Mouse (Mus musculus) G1E (cell line): ENCODE data around the gene Stag3.

Source experiments
- CTCF ChIP-seq: IDR thresholded peaks from 2 replicates; pipeline ENCODE4 v1.5.1; 2012; ENCODE audit warnings: low read depth, low read length, inconsistent platforms, mixed read lengths
- GATA1 ChIP-seq: IDR thresholded peaks from 2 replicates; pipeline ENCODE4 v1.6.1; 2012; ENCODE audit warnings: borderline replicate concordance, low read length, inconsistent platforms, mixed read lengths

DNA sequence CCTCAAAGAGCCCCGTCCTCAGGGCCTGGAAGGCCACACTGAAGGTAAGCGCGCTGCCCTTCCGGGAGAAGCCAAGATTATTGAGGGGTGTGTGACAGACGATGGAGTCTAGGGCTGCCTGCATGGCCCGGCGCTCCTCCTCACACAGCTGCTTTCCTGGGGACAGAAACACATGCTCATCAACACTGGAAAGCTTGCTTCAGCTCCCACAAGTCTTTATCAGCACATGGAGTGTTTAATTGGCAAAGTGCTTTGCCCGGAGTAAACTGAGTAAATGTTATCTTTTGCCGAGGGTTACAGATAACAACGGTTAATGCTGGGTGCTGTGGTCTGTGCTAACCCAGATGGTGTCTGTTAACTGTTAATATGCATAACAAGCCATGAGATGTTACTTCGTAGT is 19.2 kb upstream of the Stag3 start:
- no peak for TF ChIP-seq CTCF
- no peak for TF ChIP-seq GATA1
